Comparison of ENCODE assay signal across 19 mouse cellular contexts in genomic region chr1:6094162-6094934, GRCm38 (mm10).
DNase-seq lines count a peak whose midpoint lies in the region; ATAC-seq lines count a peak whose summit lies in the region.
"Had no signal": no experiment of that assay in that cellular context is flagged by ENCODE, and none has a peak within 500 bp of the region (broad histone marks: within the 10 kb centered on the region; RNA-seq: fewer than 3 reads in every experiment).

No protein-coding gene starts in this region.

- no peaks in the 10 kb centered on the region for H3K4me1 ChIP-seq in embryonic facial prominence, embryonic 11.5 days (ENCODE audit: control insufficient read depth, insufficient read depth, low read length)
- H3K4me1 ChIP-seq in embryonic facial prominence, embryonic 10.5 days: no peaks in the 10 kb centered on the region
- H3K4me1 ChIP-seq in hindbrain, embryonic 16.5 days (ENCODE audit: control insufficient read depth, insufficient read depth, low read depth, low read length): no peaks in the 10 kb centered on the region
- H3K4me1 ChIP-seq in hindbrain, embryonic 13.5 days (replicated peaks): no peaks in the 10 kb centered on the region
- no peaks in the 10 kb centered on the region for H3K4me1 ChIP-seq in midbrain, embryonic 15.5 days
- H3K4me1 ChIP-seq in midbrain, embryonic 11.5 days (ENCODE audit: control insufficient read depth, insufficient read depth, low read length): no peaks in the 10 kb centered on the region
- H3K4me1 ChIP-seq: heart, embryonic 12.5 days; hindbrain, embryonic 10.5 days; intestine, embryonic 15.5 days had no signal

- no peak overlapping the region for H3K9ac ChIP-seq in embryonic facial prominence, embryonic 11.5 days (replicated peaks; ENCODE audit: low read length)
- H3K9ac ChIP-seq in hindbrain, embryonic 16.5 days (ENCODE audit: low read depth, low read length): no peak overlapping the region
- no peak overlapping the region for H3K9ac ChIP-seq in hindbrain, embryonic 13.5 days
- H3K9ac ChIP-seq in midbrain, embryonic 15.5 days: no peak overlapping the region
- no peak overlapping the region for H3K9ac ChIP-seq in midbrain, embryonic 11.5 days (ENCODE audit: low read length)
- H3K9ac ChIP-seq: heart, embryonic 12.5 days; intestine, embryonic 15.5 days had no signal

- 82% methylated on average over 3 of the region's 3 CpGs for WGBS in embryonic facial prominence, embryonic 11.5 days
- WGBS in embryonic facial prominence, embryonic 10.5 days: 80% methylated on average over 3 of the region's 3 CpGs
- WGBS in hindbrain, embryonic 16.5 days: 80% methylated on average over 3 of the region's 3 CpGs
- 88% methylated on average over 3 of the region's 3 CpGs for WGBS in hindbrain, embryonic 13.5 days
- 73% methylated on average over 3 of the region's 3 CpGs for WGBS in midbrain, embryonic 15.5 days
- WGBS in midbrain, embryonic 11.5 days: 75% methylated on average over 3 of the region's 3 CpGs

- DNase-seq in embryonic facial prominence, embryonic 11.5 days (ENCODE audit: low spot score): peak; percentile 6
- no peak for DNase-seq in embryonic facial prominence, embryonic 10.5 days (ENCODE audit: low spot score)
- DNase-seq in midbrain, embryonic 11.5 days (ENCODE audit: low spot score, missing footprints): no peak
- DNase-seq in telencephalon, adult 2 months (ENCODE audit: low read depth, low spot score): peak; percentile 10
- no peak for DNase-seq in gastrocnemius, postnatal 10 days
- DNase-seq: adrenal gland, postnatal 10 days; B cell, adult 2 months; cerebellum, adult 18-20 months; cerebellum, adult 9-11 months; cerebellum, postnatal 36 days; gastrocnemius, postnatal 25 days had no signal

- H3K27ac ChIP-seq in embryonic facial prominence, embryonic 11.5 days (replicated peaks; ENCODE audit: low read depth, low read length): no peak overlapping the region
- H3K27ac ChIP-seq in embryonic facial prominence, embryonic 10.5 days (replicated peaks): no peak overlapping the region
- H3K27ac ChIP-seq in hindbrain, embryonic 16.5 days (ENCODE audit: low read depth, low read length): no peak overlapping the region
- no peak overlapping the region for H3K27ac ChIP-seq in hindbrain, embryonic 13.5 days
- H3K27ac ChIP-seq in midbrain, embryonic 15.5 days: no peak overlapping the region
- no peak overlapping the region for H3K27ac ChIP-seq in midbrain, embryonic 11.5 days (ENCODE audit: low read depth, low read length)
- H3K27ac ChIP-seq: hindbrain, embryonic 10.5 days; intestine, embryonic 15.5 days had no signal

- H3K9me3 ChIP-seq in embryonic facial prominence, embryonic 11.5 days (replicated peaks; ENCODE audit: control insufficient read depth, low read length): no peaks in the 10 kb centered on the region
- H3K9me3 ChIP-seq in embryonic facial prominence, embryonic 10.5 days: no peaks in the 10 kb centered on the region
- H3K9me3 ChIP-seq in hindbrain, embryonic 16.5 days (ENCODE audit: control insufficient read depth, low read length): no peaks in the 10 kb centered on the region
- H3K9me3 ChIP-seq in hindbrain, embryonic 13.5 days: no peaks in the 10 kb centered on the region; the same call in 1 of the 2 replicates
- no peaks in the 10 kb centered on the region for H3K9me3 ChIP-seq in midbrain, embryonic 15.5 days
- no peaks in the 10 kb centered on the region for H3K9me3 ChIP-seq in midbrain, embryonic 11.5 days (ENCODE audit: control insufficient read depth, low read length)
- H3K9me3 ChIP-seq: G1E; heart, embryonic 12.5 days; hindbrain, embryonic 10.5 days; intestine, embryonic 15.5 days had no signal

- H3K36me3 ChIP-seq in embryonic facial prominence, embryonic 11.5 days (replicated peaks; ENCODE audit: control insufficient read depth, insufficient read depth, low read depth, low read length): no peaks in the 10 kb centered on the region
- no peaks in the 10 kb centered on the region for H3K36me3 ChIP-seq in embryonic facial prominence, embryonic 10.5 days (replicated peaks)
- no peaks in the 10 kb centered on the region for H3K36me3 ChIP-seq in hindbrain, embryonic 16.5 days (ENCODE audit: control insufficient read depth, insufficient read depth, low read length)
- no peaks in the 10 kb centered on the region for H3K36me3 ChIP-seq in hindbrain, embryonic 13.5 days
- no peaks in the 10 kb centered on the region for H3K36me3 ChIP-seq in midbrain, embryonic 15.5 days (replicated peaks)
- H3K36me3 ChIP-seq in midbrain, embryonic 11.5 days (ENCODE audit: control insufficient read depth, insufficient read depth, low read length): no peaks in the 10 kb centered on the region
- H3K36me3 ChIP-seq: G1E; heart, embryonic 12.5 days; hindbrain, embryonic 10.5 days; intestine, embryonic 15.5 days had no signal

- no peak for ATAC-seq in embryonic facial prominence, embryonic 11.5 days (replicated peaks; ENCODE audit: insufficient number of reproducible peaks, low FRiP score, low TSS enrichment, low read depth)
- 0 out of 2 replicates have a peak, but pooled peaks have one; percentile 40 for ATAC-seq in hindbrain, embryonic 16.5 days
- no peak for ATAC-seq in hindbrain, embryonic 13.5 days (ENCODE audit: low FRiP score)
- ATAC-seq in midbrain, embryonic 15.5 days (replicated peaks): peak; percentile 56; the same call in 1 of the 2 replicates
- ATAC-seq in midbrain, embryonic 11.5 days (ENCODE audit: low FRiP score): no peak
- ATAC-seq: CD4-positive, CD25-positive, alpha-beta regulatory T cell, adult 4 months; intestine, embryonic 15.5 days had no signal

- no peak overlapping the region for H3K4me3 ChIP-seq in embryonic facial prominence, embryonic 11.5 days (ENCODE audit: low read depth, low read length)
- no peak overlapping the region for H3K4me3 ChIP-seq in embryonic facial prominence, embryonic 10.5 days
- no peak overlapping the region for H3K4me3 ChIP-seq in hindbrain, embryonic 16.5 days (ENCODE audit: low read length)
- H3K4me3 ChIP-seq in hindbrain, embryonic 13.5 days: no peak overlapping the region
- H3K4me3 ChIP-seq in midbrain, embryonic 15.5 days: no peak overlapping the region
- H3K4me3 ChIP-seq in midbrain, embryonic 11.5 days (ENCODE audit: low read depth, low read length): no peak overlapping the region
- H3K4me3 ChIP-seq: heart, embryonic 12.5 days; hindbrain, embryonic 10.5 days; intestine, embryonic 15.5 days had no signal

- H3K4me2 ChIP-seq in embryonic facial prominence, embryonic 11.5 days (ENCODE audit: low read depth, low read length): no peak overlapping the region
- H3K4me2 ChIP-seq in hindbrain, embryonic 16.5 days (ENCODE audit: low read length): no peak overlapping the region
- no peak overlapping the region for H3K4me2 ChIP-seq in hindbrain, embryonic 13.5 days
- H3K4me2 ChIP-seq in midbrain, embryonic 15.5 days: no peak overlapping the region
- H3K4me2 ChIP-seq in midbrain, embryonic 11.5 days: no peak overlapping the region
- H3K4me2 ChIP-seq: heart, embryonic 12.5 days; intestine, embryonic 15.5 days had no signal

- no peaks in the 10 kb centered on the region for H3K27me3 ChIP-seq in embryonic facial prominence, embryonic 11.5 days (ENCODE audit: control insufficient read depth, insufficient read depth, low read length)
- no peaks in the 10 kb centered on the region for H3K27me3 ChIP-seq in embryonic facial prominence, embryonic 10.5 days (replicated peaks; ENCODE audit: low read depth, poor library complexity, severe bottlenecking)
- no peaks in the 10 kb centered on the region for H3K27me3 ChIP-seq in hindbrain, embryonic 16.5 days (replicated peaks; ENCODE audit: control insufficient read depth, insufficient read depth, low read length)
- H3K27me3 ChIP-seq in hindbrain, embryonic 13.5 days: no peaks in the 10 kb centered on the region
- no peaks in the 10 kb centered on the region for H3K27me3 ChIP-seq in midbrain, embryonic 15.5 days (replicated peaks)
- H3K27me3 ChIP-seq in midbrain, embryonic 11.5 days (ENCODE audit: control insufficient read depth, insufficient read depth, low read length): no peaks in the 10 kb centered on the region
- H3K27me3 ChIP-seq: heart, embryonic 12.5 days; intestine, embryonic 15.5 days had no signal

Comparison
In these comparisons a context has a peak if more than half of its experiments do, and no peak if none do; other contexts are left out.
1. ATAC-seq: peak in hindbrain, embryonic 16.5 days (single experiment) and midbrain, embryonic 15.5 days (single experiment); none in embryonic facial prominence, embryonic 11.5 days (single experiment), hindbrain, embryonic 13.5 days (single experiment) and midbrain, embryonic 11.5 days (single experiment).
2. DNase-seq: peak in embryonic facial prominence, embryonic 11.5 days (single experiment) and telencephalon, adult 2 months (single experiment); none in embryonic facial prominence, embryonic 10.5 days (single experiment), midbrain, embryonic 11.5 days (single experiment) and gastrocnemius, postnatal 10 days (single experiment).